22 mouse cellular contexts compared by ENCODE assay signal in the genomic region with DNA sequence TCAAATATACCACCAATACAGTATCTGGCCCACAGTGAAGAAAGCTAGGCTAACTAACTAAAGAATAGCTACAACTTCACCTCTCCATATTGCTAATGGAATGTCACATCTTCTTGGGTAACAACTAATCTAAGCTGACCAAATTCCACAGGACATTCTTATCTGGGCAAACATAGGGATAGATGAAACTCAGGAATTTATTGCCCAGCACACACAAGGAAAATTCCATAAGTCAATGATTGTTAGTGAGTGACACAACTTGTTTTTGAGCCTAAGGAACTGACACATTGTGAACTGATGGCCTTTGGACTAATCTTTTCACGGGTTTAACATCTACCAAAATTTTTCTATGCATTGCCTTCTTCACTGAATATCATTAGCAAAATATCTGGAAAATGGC. TPM values are rescaled to one million over a fixed set of nuclear protein-coding genes. Genes with fewer than 3 reads are reported as not detected.
A peak's percentile ranks its signal among the peaks of the same experiment; 100 is the strongest.
DNase-seq lines count a peak whose midpoint lies in the region; ATAC-seq lines count a peak whose summit lies in the region.
"Had no signal": no experiment of that assay in that cellular context is flagged by ENCODE, and none has a peak within 500 bp of the region (broad histone marks: within the 10 kb centered on the region; RNA-seq: fewer than 3 reads in every experiment).

No protein-coding gene starts in this region.

- no peak overlapping the region for H3K27ac ChIP-seq in intestine, embryonic 15.5 days
- no peak overlapping the region for H3K27ac ChIP-seq in intestine, embryonic 16.5 days (ENCODE audit: low read length)
- H3K27ac ChIP-seq: embryonic facial prominence, embryonic 13.5 days; embryonic facial prominence, embryonic 15.5 days; forebrain, embryonic 10.5 days; forebrain, embryonic 12.5 days had no signal

- 42% methylated on average over 1 of the region's 1 CpGs for WGBS in intestine, embryonic 15.5 days
- 57% methylated on average over 1 of the region's 1 CpGs for WGBS in intestine, embryonic 16.5 days

- no peaks in the 10 kb centered on the region for H3K4me1 ChIP-seq in intestine, embryonic 15.5 days (replicated peaks)
- H3K4me1 ChIP-seq in intestine, embryonic 16.5 days (ENCODE audit: control insufficient read depth, insufficient read depth, low read length): no peaks in the 10 kb centered on the region
- H3K4me1 ChIP-seq: embryonic facial prominence, embryonic 13.5 days; embryonic facial prominence, embryonic 15.5 days; forebrain, embryonic 10.5 days; forebrain, embryonic 12.5 days had no signal

- peak; percentile 59 for ATAC-seq in intestine, embryonic 15.5 days
- ATAC-seq in intestine, embryonic 16.5 days: peak; percentile 83
- ATAC-seq: forebrain, embryonic 14.5 days; forebrain, embryonic 16.5 days had no signal

- no peaks in the 10 kb centered on the region for H3K27me3 ChIP-seq in intestine, embryonic 15.5 days (replicated peaks)
- no peaks in the 10 kb centered on the region for H3K27me3 ChIP-seq in intestine, embryonic 16.5 days (replicated peaks; ENCODE audit: control insufficient read depth, insufficient read depth, low read length)
- H3K27me3 ChIP-seq: embryonic facial prominence, embryonic 13.5 days; embryonic facial prominence, embryonic 15.5 days; forebrain, embryonic 12.5 days had no signal

- no peaks in the 10 kb centered on the region for H3K36me3 ChIP-seq in intestine, embryonic 15.5 days
- H3K36me3 ChIP-seq in intestine, embryonic 16.5 days (ENCODE audit: control insufficient read depth, insufficient read depth, low read length): no peaks in the 10 kb centered on the region
- H3K36me3 ChIP-seq: embryonic facial prominence, embryonic 13.5 days; embryonic facial prominence, embryonic 15.5 days; forebrain, embryonic 10.5 days; forebrain, embryonic 12.5 days had no signal

- no peak overlapping the region for H3K9ac ChIP-seq in intestine, embryonic 15.5 days
- no peak overlapping the region for H3K9ac ChIP-seq in intestine, embryonic 16.5 days (ENCODE audit: low read depth, low read length)
- H3K9ac ChIP-seq: embryonic facial prominence, embryonic 13.5 days; embryonic facial prominence, embryonic 15.5 days; forebrain, embryonic 12.5 days had no signal

- H3K4me3 ChIP-seq in intestine, embryonic 15.5 days (replicated peaks): no peak overlapping the region
- no peak overlapping the region for H3K4me3 ChIP-seq in intestine, embryonic 16.5 days (ENCODE audit: low read length)
- H3K4me3 ChIP-seq: embryonic facial prominence, embryonic 13.5 days; embryonic facial prominence, embryonic 15.5 days; erythroblast, embryonic 14.5 days; forebrain, embryonic 10.5 days; forebrain, embryonic 12.5 days had no signal

- H3K9me3 ChIP-seq in intestine, embryonic 15.5 days: no peaks in the 10 kb centered on the region
- H3K9me3 ChIP-seq in intestine, embryonic 16.5 days (ENCODE audit: control insufficient read depth, low read length): no peaks in the 10 kb centered on the region
- H3K9me3 ChIP-seq: embryonic facial prominence, embryonic 13.5 days; embryonic facial prominence, embryonic 15.5 days; forebrain, embryonic 10.5 days; forebrain, embryonic 12.5 days had no signal

- no peak overlapping the region for H3K4me2 ChIP-seq in intestine, embryonic 15.5 days (replicated peaks)
- no peak overlapping the region for H3K4me2 ChIP-seq in intestine, embryonic 16.5 days (ENCODE audit: low read depth, low read length)
- H3K4me2 ChIP-seq: embryonic facial prominence, embryonic 13.5 days; embryonic facial prominence, embryonic 15.5 days; forebrain, embryonic 12.5 days had no signal

- DNase-seq in yolk sac, embryonic 10.5 days (ENCODE audit: low spot score): peak; percentile 11
- no peak for DNase-seq in kidney, postnatal 10 days
- no peak for DNase-seq in heart, adult 9 months (ENCODE audit: low spot score in 2 of 2)
- DNase-seq: adrenal gland, adult 2 months; adrenal gland, postnatal 10 days; adrenal gland, postnatal 25 days; cerebellum, adult 11 months; cerebellum, adult 18-20 months; cerebellum, adult 8-10 months; cerebellum, adult 9-11 months; cerebellum, postnatal 14 days; cerebellum, postnatal 36 days; embryo, embryonic 11 days had no signal

RNA-seq across cellular contexts. Expression of gene Klhl13, which starts 52.6 kb away (rescaled TPM):
- polyA plus RNA-seq in intestine, embryonic 15.5 days (2015; fragmentation: Nextera tagmentation; extraction: Ambion mirVana): 38.4 and 44.6 TPM in 2 replicates
- polyA plus RNA-seq in intestine, embryonic 16.5 days (2015; fragmentation: Nextera tagmentation; extraction: Ambion mirVana): 40.3 and 42.6 TPM in 2 replicates
- polyA plus RNA-seq: erythroblast, embryonic 14.5 days had no signal
